Mouse (Mus musculus): ENCODE measurements around the gene Cd2bp2.

Gene Cd2bp2

GRCm38 (mm10) chr7:127142214-127142613, 53.6 kb downstream of the Cd2bp2 start:
- no peak for DNase-seq (ENCODE audit: low read depth)

Data from 416B (cell line).